In genomic region chr11:21729961-21730360, GRCm38 (mm10) we compare ENCODE assay signal across 15 mouse cellular contexts.
A peak's percentile ranks its signal among the peaks of the same experiment; 100 is the strongest.
DNase-seq lines count a peak whose midpoint lies in the region; TF ChIP-seq lines count a peak whose summit lies in the region.
"Had no signal": no experiment of that assay in that cellular context is flagged by ENCODE, and none has a peak within 500 bp of the region (broad histone marks: within the 10 kb centered on the region; RNA-seq: fewer than 3 reads in every experiment).

No protein-coding gene starts in this region.

- DNase-seq in adrenal gland, adult 2 months: peak; percentile 10
- DNase-seq in adrenal gland, postnatal 4 days (ENCODE audit: low spot score in 2 of 2): no peak
- peak; percentile 14 for DNase-seq in kidney, postnatal 14 days
- no peak for DNase-seq in kidney, adult 18-20 months
- peak; percentile 6 for DNase-seq in brain, adult 2 months (ENCODE audit: low read depth, low spot score)
- peak; percentile 23 for DNase-seq in lung, postnatal 10 days
- no peak for DNase-seq in cerebellum, adult 2 months
- no peak for DNase-seq in frontal cortex, adult 2 months (ENCODE audit: extremely low spot score in 1 of 2, low spot score in 1 of 2)
- DNase-seq: cerebellum, adult 9-11 months; gastrocnemius, postnatal 36 days; right cerebral cortex, adult 18-20 months had no signal

- no peak overlapping the region for H3K4me3 ChIP-seq in cerebellum, adult 2 months (replicated peaks; ENCODE audit: insufficient read depth, low read depth, low read length)
- H3K4me3 ChIP-seq: embryonic facial prominence, embryonic 12.5 days; forebrain, embryonic 15.5 days; liver, embryonic 12.5 days; neural tube, embryonic 15.5 days had no signal

- WGBS in cerebellum, adult 2 months: 78% methylated on average over 6 of the region's 6 CpGs

- no peak for TF ChIP-seq CTCF in cerebellum, adult 2 months (IDR thresholded peaks at IDR 0.05; ENCODE audit: borderline replicate concordance, insufficient read depth, low read depth, low read length)

- no peak overlapping the region for H3K27ac ChIP-seq in cerebellum, adult 2 months (ENCODE audit: insufficient read depth, low read length)
- H3K27ac ChIP-seq: embryonic facial prominence, embryonic 12.5 days; forebrain, embryonic 15.5 days; liver, embryonic 12.5 days; neural tube, embryonic 15.5 days had no signal

- TF ChIP-seq POLR2A in cerebellum, adult 2 months (IDR thresholded peaks at IDR 0.05; ENCODE audit: borderline replicate concordance, insufficient read depth, low read length): no peak

- H3K27me3 ChIP-seq in cerebellum, adult 2 months (ENCODE audit: control insufficient read depth, insufficient read depth, low read length): no peaks in the 10 kb centered on the region
- H3K27me3 ChIP-seq: embryonic facial prominence, embryonic 12.5 days; forebrain, embryonic 15.5 days; liver, embryonic 12.5 days; neural tube, embryonic 15.5 days had no signal

- H3K4me1 ChIP-seq in cerebellum, adult 2 months (ENCODE audit: control insufficient read depth, insufficient read depth, low read length): no peaks in the 10 kb centered on the region
- H3K4me1 ChIP-seq: embryonic facial prominence, embryonic 12.5 days; forebrain, embryonic 15.5 days; liver, embryonic 12.5 days; neural tube, embryonic 15.5 days had no signal

Comparison
In these comparisons a context has a peak if more than half of its experiments do, and no peak if none do; other contexts are left out.
1. DNase-seq: peak in adrenal gland, adult 2 months (single experiment), kidney, postnatal 14 days (single experiment), brain, adult 2 months (single experiment) and lung, postnatal 10 days (single experiment); none in adrenal gland, postnatal 4 days (0 of 2), kidney, adult 18-20 months (single experiment), cerebellum, adult 2 months (0 of 2) and frontal cortex, adult 2 months (0 of 2).